Mouse (Mus musculus) CH12.LX (cell line): ENCODE results near the gene E130114P18Rik. TPM values are rescaled to one million over a fixed set of nuclear protein-coding genes. Genes with fewer than 3 reads are reported as not detected.

ENCODE experiments used
- DNase-seq: peaks from one replicate; pipeline ENCODE4 v3.0.0-alpha.2; 2013; ENCODE audit errors: extremely low read depth
- H3K27ac ChIP-seq: 2 replicates; pipeline ENCODE4 v1.5.1; 2012; ENCODE audit warnings: low read depth, mild to moderate bottlenecking, control low read depth, moderate library complexity; ENCODE audit not compliant: insufficient read depth
- H3K27me3 ChIP-seq: replicated peaks from 2 replicates; pipeline ENCODE3; 2012; ENCODE audit warnings: inconsistent platforms
- H3K36me3 ChIP-seq, 2 experiments: replicated peaks in 1 of 2; 2 replicates each; pipeline versions ENCODE3 to v1.6.1; 2012; ENCODE audit warnings: inconsistent platforms in 1 of 2, low read length in 1 of 2, mild to moderate bottlenecking in 1 of 2, mixed read lengths in 1 of 2, moderate library complexity in 1 of 2; ENCODE audit not compliant: control insufficient read depth in 1 of 2, insufficient read depth in 1 of 2
- H3K4me1 ChIP-seq, 2 experiments: 2 replicates each; pipeline ENCODE4 v1.6.1; 2012; ENCODE audit warnings: inconsistent platforms in 1 of 2, moderate library complexity in 1 of 2; ENCODE audit not compliant: insufficient read depth in 2 of 2, control insufficient read depth in 1 of 2
- H3K4me2 ChIP-seq: 2 replicates; pipeline ENCODE4 v1.6.1; 2012; ENCODE audit warnings: low read depth, mild to moderate bottlenecking, control low read depth; ENCODE audit not compliant: poor library complexity, insufficient read depth, severe bottlenecking
- H3K4me3 ChIP-seq, 3 experiments: fragments of 150-350 bp in 1 of 3; sonication (generic) in 1 of 3; replicated peaks in 1 of 3; 2 replicates each; pipeline versions ENCODE3 to v1.5.1; 2011 to 2012; ENCODE audit warnings: low read depth in 2 of 3, low read length in 2 of 3, mild to moderate bottlenecking in 2 of 3, moderate library complexity in 2 of 3, control low read depth in 1 of 3, improper control_type of control experiment in 1 of 3, inconsistent platforms in 1 of 3, mixed read lengths in 1 of 3; ENCODE audit not compliant: poor library complexity in 1 of 3
- H3K79me2 ChIP-seq: replicated peaks from 2 replicates; pipeline ENCODE4 v1.6.1; 2012; ENCODE audit warnings: mild to moderate bottlenecking, moderate library complexity; ENCODE audit not compliant: control insufficient read depth, poor library complexity, insufficient read depth, severe bottlenecking; ENCODE audit errors: extremely low read depth
- H3K9ac ChIP-seq: 2 replicates; pipeline ENCODE4 v1.6.1; 2012; ENCODE audit warnings: low read depth, mild to moderate bottlenecking, control low read depth, moderate library complexity; ENCODE audit not compliant: insufficient read depth
- H3K9me3 ChIP-seq: replicated peaks from 2 replicates; pipeline ENCODE3; 2012; ENCODE audit warnings: low read length, inconsistent platforms, mixed read lengths
- BHLHE40 ChIP-seq: IDR thresholded peaks from 2 replicates; pipeline ENCODE4 v1.6.1; 2011; ENCODE audit warnings: mild to moderate bottlenecking, low read depth, low read length, improper control_type of control experiment
- CHD1 ChIP-seq: IDR thresholded peaks from 2 replicates; pipeline ENCODE4 v1.6.1; 2012; ENCODE audit warnings: low read depth, low read length, improper control_type of control experiment, inconsistent platforms
- CHD2 ChIP-seq: IDR thresholded peaks from 2 replicates; pipeline ENCODE4 v1.6.1; 2011; ENCODE audit warnings: low read length, improper control_type of control experiment
- E2F4 ChIP-seq: IDR thresholded peaks from 2 replicates; pipeline ENCODE4 v1.6.1; 2011; ENCODE audit warnings: low read depth, low read length, improper control_type of control experiment; ENCODE audit not compliant: insufficient replicate concordance
- EP300 ChIP-seq: IDR thresholded peaks from 2 replicates; pipeline ENCODE4 v1.6.1; 2011; ENCODE audit warnings: low read length, improper control_type of control experiment
- GABPA ChIP-seq: IDR thresholded peaks from 2 replicates; pipeline ENCODE4 v1.6.1; 2012; ENCODE audit warnings: low read depth, low read length, improper control_type of control experiment, inconsistent platforms; ENCODE audit not compliant: insufficient replicate concordance
- HCFC1 ChIP-seq: IDR thresholded peaks from 2 replicates; pipeline ENCODE4 v1.6.1; 2012; ENCODE audit warnings: low read depth, mild to moderate bottlenecking, inconsistent platforms, low read length, improper control_type of control experiment
- JUN ChIP-seq: IDR thresholded peaks from 2 replicates; pipeline ENCODE4 v1.6.1; 2011; ENCODE audit warnings: low read depth, mild to moderate bottlenecking, low read length, improper control_type of control experiment, moderate library complexity; ENCODE audit not compliant: insufficient read depth
- JUND ChIP-seq: conservative IDR thresholded peaks from 2 replicates; pipeline ENCODE4 v1.6.1; 2011; ENCODE audit warnings: low read depth, low read length, improper control_type of control experiment
- KAT2A ChIP-seq: IDR thresholded peaks from 2 replicates; pipeline ENCODE4 v1.6.1; 2012; ENCODE audit warnings: low read length, improper control_type of control experiment, inconsistent platforms; ENCODE audit not compliant: insufficient replicate concordance
- MAFK ChIP-seq: IDR thresholded peaks from 2 replicates; pipeline ENCODE4 v1.6.1; 2011; ENCODE audit warnings: low read length, improper control_type of control experiment; ENCODE audit not compliant: insufficient replicate concordance
- MAX ChIP-seq: IDR thresholded peaks from 2 replicates; pipeline ENCODE4 v1.6.1; 2011; ENCODE audit warnings: low read length, improper control_type of control experiment
- MAZ ChIP-seq: IDR thresholded peaks from 2 replicates; pipeline ENCODE4 v1.6.1; 2012; ENCODE audit warnings: low read depth, mild to moderate bottlenecking, inconsistent platforms, low read length, improper control_type of control experiment, moderate library complexity
- MEF2A ChIP-seq: IDR thresholded peaks from 2 replicates; pipeline ENCODE4 v1.6.1; 2014; ENCODE audit warnings: low read depth, mild to moderate bottlenecking, inconsistent platforms, low read length, improper control_type of control experiment, borderline replicate concordance
- MXI1 ChIP-seq: IDR thresholded peaks from 2 replicates; pipeline ENCODE4 v1.6.1; 2011; ENCODE audit warnings: mild to moderate bottlenecking, low read depth, low read length, improper control_type of control experiment
- NRF1 ChIP-seq: IDR thresholded peaks from 2 replicates; pipeline ENCODE4 v1.6.1; 2014; ENCODE audit warnings: low read depth, mild to moderate bottlenecking, inconsistent platforms, low read length, improper control_type of control experiment, moderate library complexity
- PAX5 ChIP-seq: IDR thresholded peaks from 2 replicates; pipeline ENCODE4 v1.6.1; 2012; ENCODE audit warnings: low read length, inconsistent platforms, mixed read lengths
- POLR2A ChIP-seq: IDR thresholded peaks from 2 replicates; pipeline ENCODE4 v1.6.1; 2011; ENCODE audit warnings: low read depth, mild to moderate bottlenecking, improper control_type of control experiment, low read length
- POLR2AphosphoS2 ChIP-seq: IDR thresholded peaks from 2 replicates; pipeline ENCODE4 v1.6.1; 2011; ENCODE audit warnings: low read depth, low read length, improper control_type of control experiment
- RCOR1 ChIP-seq: conservative IDR thresholded peaks from 2 replicates; pipeline ENCODE4 v1.6.1; 2012; ENCODE audit warnings: low read depth, mild to moderate bottlenecking, inconsistent platforms, low read length, improper control_type of control experiment
- SIN3A ChIP-seq: IDR thresholded peaks from 2 replicates; pipeline ENCODE4 v1.6.1; 2012; ENCODE audit warnings: low read length, improper control_type of control experiment, inconsistent platforms
- SMC3 ChIP-seq: IDR thresholded peaks from 2 replicates; pipeline ENCODE4 v1.6.1; 2011; ENCODE audit warnings: low read depth, low read length, improper control_type of control experiment
- TBP ChIP-seq: conservative IDR thresholded peaks from 2 replicates; pipeline ENCODE4 v1.6.1; 2011; ENCODE audit warnings: low read depth, low read length, improper control_type of control experiment
- TCF12 ChIP-seq: IDR thresholded peaks from 2 replicates; pipeline ENCODE4 v1.6.1; 2014; ENCODE audit warnings: low read depth, mild to moderate bottlenecking, inconsistent platforms, low read length, improper control_type of control experiment
- USF1 ChIP-seq: IDR thresholded peaks from 2 replicates; pipeline ENCODE4 v1.6.1; 2014; ENCODE audit warnings: low read depth, mild to moderate bottlenecking, inconsistent platforms, low read length, improper control_type of control experiment
- ZMIZ1 ChIP-seq: IDR thresholded peaks from 2 replicates; pipeline ENCODE4 v1.6.1; 2012; ENCODE audit warnings: low read depth, mild to moderate bottlenecking, inconsistent platforms, low read length, improper control_type of control experiment
- ZNF384 ChIP-seq: IDR thresholded peaks from 2 replicates; pipeline ENCODE4 v1.6.1; 2012; ENCODE audit warnings: low read depth, low read length, improper control_type of control experiment, inconsistent platforms
- dilution Hi-C: fragments of 300-500 bp; cut with MboI; formaldehyde crosslinking; loops from 2 replicates; pipeline ENCODE4 v1.14.3; 2020; ENCODE audit warnings: low sequenced_read_pairs; ENCODE audit not compliant: extremely low pct_unique_long_range_greater_than_20kb, extremely low pct_ligation_motif_present
- in situ Hi-C: fragments of 300-500 bp; cut with MboI; formaldehyde crosslinking; loops from 3 replicates; pipeline ENCODE4 v1.14.3; 2019; ENCODE audit warnings: low sequenced_read_pairs, low pct_ligation_motif_present, low pct_unique_long_range_greater_than_20kb, mixed read lengths
- polyA plus RNA-seq: library from polyadenylated mRNA; unstranded; fragments of >175 nt; gene quantifications from 2 replicates; pipeline ENCODE4 v1.2.1, GENCODE M21; 2012; ENCODE audit warnings: low read depth; ENCODE audit not compliant: insufficient read length
- total RNA-seq, 2 experiments: library from RNA; depleted of rRNA; stranded (reverse); fragments of 300-350 nt in 1 of 2; fragments of >200 nt in 1 of 2; gene quantifications; 2 replicates each; pipeline ENCODE4 v1.2.3; 2012 to 2014

E130114P18Rik gene
- total and polyA plus RNA-seq, 3 experiments = not detected

GRCm38 (mm10) chr4:97813996-97814395 is 36.1 kb upstream of the E130114P18Rik start:
- no peak for DNase-seq
- in situ Hi-C loops = no loop called here

GRCm38 (mm10) chr4:97813035-97813434 is 35.2 kb upstream of the E130114P18Rik start:
- Histone ChIP-seq H3K79me2 (no peaks in the 10 kb centered on the region), H3K9me3 (peaks cover 54% of the 10 kb centered on the region), H3K4me1 (no peaks in the 10 kb centered on the region), H3K4me2 (no peak overlapping the region), H3K4me3 (no peak overlapping the region), H3K27me3 (no peaks in the 10 kb centered on the region), H3K9ac (no peak overlapping the region), H3K27ac (no peak overlapping the region), H3K36me3 (no peaks in the 10 kb centered on the region)
- no peak for TF ChIP-seq MEF2A
- no peak for TF ChIP-seq BHLHE40
- no peak for TF ChIP-seq E2F4
- no peak for DNase-seq
- in situ Hi-C loops = no loop called here
- dilution Hi-C loops = no loop called here

More at GRCm38 (mm10) chr4:97813996-97814395, 36.1 kb upstream of the E130114P18Rik start:
- no peak overlapping the region for H3K27ac ChIP-seq
- no peaks in the 10 kb centered on the region for H3K79me2 ChIP-seq
- no peaks in the 10 kb centered on the region for H3K27me3 ChIP-seq
- no peaks in the 10 kb centered on the region for H3K36me3 ChIP-seq
- H3K4me3 ChIP-seq = no peak overlapping the region
- H3K9me3 ChIP-seq = peaks cover 56% of the 10 kb centered on the region
- TF ChIP-seq POLR2A (no peak), SIN3A (no peak), E2F4 (no peak), TCF12 (no peak), EP300 (no peak), JUND (no peak), HCFC1 (no peak), CHD1 (no peak), USF1 (no peak), MXI1 (no peak), GABPA (no peak), PAX5 (no peak)
- no peaks in the 10 kb centered on the region for H3K4me1 ChIP-seq
- no peak overlapping the region for H3K4me2 ChIP-seq
- dilution Hi-C loops = no loop called here
- H3K9ac ChIP-seq = no peak overlapping the region

DNA sequence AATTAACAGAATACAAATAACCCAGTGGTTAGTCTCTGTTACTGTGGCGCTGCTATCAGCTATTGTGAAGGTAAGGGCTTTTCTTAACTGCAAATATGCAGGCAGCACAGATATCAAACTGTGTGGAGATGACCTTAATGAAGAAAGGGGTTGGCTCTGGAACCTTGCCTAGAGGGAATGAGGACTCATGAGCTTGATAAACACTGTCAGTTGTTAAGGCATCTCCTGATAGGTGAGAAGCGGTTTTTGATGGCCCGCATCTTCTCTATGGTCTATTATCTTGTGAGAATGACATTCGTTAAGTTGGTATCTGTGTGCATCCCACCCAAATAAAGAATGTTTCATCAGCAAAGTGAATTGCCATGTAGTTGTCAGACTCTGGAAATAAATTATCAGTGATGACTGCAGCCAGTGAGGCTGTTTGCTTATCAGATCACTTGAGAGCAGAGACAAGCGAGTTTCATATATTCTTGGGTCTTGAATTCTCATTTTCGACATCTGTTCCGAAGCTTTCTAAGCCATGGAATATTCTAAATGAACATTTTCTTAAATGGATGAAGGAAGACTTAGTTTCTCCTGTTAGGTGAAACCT is 32.6 kb upstream of the E130114P18Rik start:
- H3K4me1 ChIP-seq = no peaks in the 10 kb centered on the region
- in situ Hi-C loops (no loop called here), dilution Hi-C loops (no loop called here)
- peaks cover 46% of the 10 kb centered on the region for H3K9me3 ChIP-seq
- H3K9ac ChIP-seq = no peak overlapping the region
- H3K4me3 ChIP-seq = no peak overlapping the region
- DNase-seq = no peak
- H3K4me2 ChIP-seq = no peak overlapping the region
- H3K36me3 ChIP-seq = no peaks in the 10 kb centered on the region
- no peaks in the 10 kb centered on the region for H3K27me3 ChIP-seq
- H3K79me2 ChIP-seq = no peaks in the 10 kb centered on the region
- H3K27ac ChIP-seq = no peak overlapping the region
- TF ChIP-seq POLR2AphosphoS2 = no peak
- TF ChIP-seq SIN3A = no peak
- TF ChIP-seq MAFK = no peak
- TF ChIP-seq JUN = no peak
- TF ChIP-seq KAT2A = no peak
- TF ChIP-seq CHD2 = no peak
- no peak for TF ChIP-seq E2F4
- no peak for TF ChIP-seq CHD1
- TF ChIP-seq ZNF384 = no peak
- TF ChIP-seq NRF1 = no peak
- TF ChIP-seq SMC3 = no peak
- no peak for TF ChIP-seq MXI1
- no peak for TF ChIP-seq ZMIZ1
- no peak for TF ChIP-seq RCOR1
- TF ChIP-seq TBP = no peak
- TF ChIP-seq USF1 = no peak
- TF ChIP-seq MAX = no peak
- no peak for TF ChIP-seq MAZ
